Comparison of ENCODE assay signal across 15 mouse cellular contexts in the genomic region with DNA sequence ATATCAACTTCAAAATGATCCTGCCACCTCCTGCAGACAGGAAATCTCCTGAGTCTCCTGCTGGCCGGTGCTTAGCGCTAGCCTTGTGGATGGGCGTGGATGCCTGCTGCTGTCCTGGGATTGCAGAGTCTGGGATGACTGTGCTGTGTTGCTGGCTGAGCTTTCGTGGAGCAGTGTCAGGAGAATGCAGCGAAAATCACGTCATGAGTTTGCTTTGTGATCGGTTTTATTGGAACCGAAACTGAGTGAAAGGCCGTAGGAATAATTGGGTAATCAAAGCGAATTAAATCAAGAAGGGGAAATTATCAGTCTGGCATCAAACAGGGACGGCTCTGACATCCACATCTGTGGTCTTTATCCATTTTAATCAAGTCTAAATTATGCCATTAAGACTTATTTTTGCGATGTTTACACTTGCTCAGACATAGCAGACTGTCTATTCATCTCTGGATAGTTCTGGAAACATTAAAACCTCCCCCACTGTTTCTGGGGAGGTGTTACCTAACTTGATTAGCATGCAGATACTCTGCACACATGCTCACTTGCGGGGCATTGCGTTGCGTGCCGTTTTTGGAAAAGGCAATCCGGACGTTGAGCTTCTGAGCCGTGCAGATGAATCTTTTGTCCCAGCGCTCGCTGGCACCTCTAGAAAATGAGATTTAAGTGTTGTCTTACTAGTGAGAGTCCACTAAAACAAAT.
A peak's percentile ranks its signal among the peaks of the same experiment; 100 is the strongest.
DNase-seq lines count a peak whose midpoint lies in the region; ATAC-seq and TF ChIP-seq lines count a peak whose summit lies in the region.
"Had no signal": no experiment of that assay in that cellular context is flagged by ENCODE, and none has a peak within 500 bp of the region (broad histone marks: within the 10 kb centered on the region; RNA-seq: fewer than 3 reads in every experiment).

No protein-coding gene starts in this region.

- H3K27me3 ChIP-seq in embryonic facial prominence, embryonic 13.5 days, result no peaks in the 10 kb centered on the region
- H3K27me3 ChIP-seq in embryonic facial prominence, embryonic 10.5 days (replicated peaks; ENCODE audit: low read depth, poor library complexity, severe bottlenecking), result no peaks in the 10 kb centered on the region
- H3K27me3 ChIP-seq in midbrain, embryonic 13.5 days, result no peaks in the 10 kb centered on the region
- H3K27me3 ChIP-seq: liver, embryonic 12.5 days had no signal

- H3K4me3 ChIP-seq in embryonic facial prominence, embryonic 13.5 days, result no peak overlapping the region
- no peak overlapping the region for H3K4me3 ChIP-seq in embryonic facial prominence, embryonic 10.5 days
- peak overlapping the region; percentile 48 for H3K4me3 ChIP-seq in layer of hippocampus, adult 2 months
- no peak overlapping the region for H3K4me3 ChIP-seq in midbrain, embryonic 13.5 days (replicated peaks)
- H3K4me3 ChIP-seq: liver, embryonic 12.5 days; myocyte had no signal

- H3K9ac ChIP-seq in embryonic facial prominence, embryonic 13.5 days, result no peak overlapping the region
- H3K9ac ChIP-seq in midbrain, embryonic 13.5 days (replicated peaks), result no peak overlapping the region
- H3K9ac ChIP-seq: liver, embryonic 12.5 days had no signal

- no peak for ATAC-seq in embryonic facial prominence, embryonic 13.5 days (ENCODE audit: insufficient number of reproducible peaks, insufficient read depth, low FRiP score, low TSS enrichment, low read depth)
- peak; percentile 58; the same call in 1 of the 2 replicates for ATAC-seq in midbrain, embryonic 13.5 days
- no peak for ATAC-seq in inflammation-experienced regulatory T-cells, adult 6 months
- ATAC-seq: liver, embryonic 12.5 days had no signal

- no peak for TF ChIP-seq CTCF in layer of hippocampus, adult 2 months (conservative IDR thresholded peaks at IDR 0.05)

- H3K4me2 ChIP-seq in embryonic facial prominence, embryonic 13.5 days, result peak overlapping the region; percentile 5; the same call in 1 of the 2 replicates
- 0 out of 2 replicates have a peak overlapping the region, but pooled peaks have one; percentile 6 for H3K4me2 ChIP-seq in midbrain, embryonic 13.5 days (replicated peaks)
- H3K4me2 ChIP-seq: liver, embryonic 12.5 days had no signal

- WGBS in embryonic facial prominence, embryonic 13.5 days, result 64% methylated on average over 21 of the region's 21 CpGs
- 75% methylated on average over 21 of the region's 21 CpGs for WGBS in embryonic facial prominence, embryonic 10.5 days
- 55% methylated on average over 21 of the region's 21 CpGs for WGBS in midbrain, embryonic 13.5 days

- H3K9me3 ChIP-seq in embryonic facial prominence, embryonic 13.5 days, result no peaks in the 10 kb centered on the region
- no peaks in the 10 kb centered on the region for H3K9me3 ChIP-seq in embryonic facial prominence, embryonic 10.5 days
- H3K9me3 ChIP-seq in midbrain, embryonic 13.5 days, result no peaks in the 10 kb centered on the region
- H3K9me3 ChIP-seq: liver, embryonic 12.5 days had no signal

- H3K4me1 ChIP-seq in embryonic facial prominence, embryonic 13.5 days, result peaks cover 4% of the 10 kb centered on the region; the same call in 1 of the 2 replicates
- H3K4me1 ChIP-seq in embryonic facial prominence, embryonic 10.5 days, result peaks cover 6% of the 10 kb centered on the region
- peaks cover 25% of the 10 kb centered on the region for H3K4me1 ChIP-seq in midbrain, embryonic 13.5 days (replicated peaks)

- intact Hi-C loops in heart, postnatal 14 days (cut with DNase I), result no loop called here

- no peak overlapping the region for H3K27ac ChIP-seq in embryonic facial prominence, embryonic 13.5 days
- H3K27ac ChIP-seq in embryonic facial prominence, embryonic 10.5 days (replicated peaks), result no peak overlapping the region
- peak overlapping the region; percentile 66 for H3K27ac ChIP-seq in layer of hippocampus, adult 2 months
- peak overlapping the region; percentile 51 for H3K27ac ChIP-seq in midbrain, embryonic 13.5 days
- H3K27ac ChIP-seq: liver, embryonic 12.5 days had no signal

- H3K36me3 ChIP-seq in embryonic facial prominence, embryonic 13.5 days, result no peaks in the 10 kb centered on the region
- H3K36me3 ChIP-seq in embryonic facial prominence, embryonic 10.5 days (replicated peaks), result no peaks in the 10 kb centered on the region
- no peaks in the 10 kb centered on the region for H3K36me3 ChIP-seq in midbrain, embryonic 13.5 days
- H3K36me3 ChIP-seq: liver, embryonic 12.5 days had no signal

- DNase-seq in embryonic facial prominence, embryonic 10.5 days (ENCODE audit: low spot score), result no peak
- peak; percentile 28 to 46 for DNase-seq in layer of hippocampus, adult 2 months (ENCODE audit: low spot score in 2 of 2)
- no peak for DNase-seq in layer of hippocampus, postnatal 25 days (ENCODE audit: extremely low spot score in 1 of 2, low spot score in 1 of 2)
- peak; percentile 75 for DNase-seq in MN1 (ENCODE audit: low spot score)
- no peak for DNase-seq in heart, postnatal 14 days
- DNase-seq: adrenal gland, postnatal 36 days; cerebellum, adult 11-12 months; heart, adult 18-20 months; layer of hippocampus, postnatal 36 days; lung, postnatal 4 days had no signal

Comparison
In these comparisons a context has a peak if more than half of its experiments do, and no peak if none do; other contexts are left out.
1. DNase-seq: peak in layer of hippocampus, adult 2 months (2 of 2) and MN1 (single experiment); none in embryonic facial prominence, embryonic 10.5 days (single experiment), layer of hippocampus, postnatal 25 days (0 of 2) and heart, postnatal 14 days (0 of 2).
2. H3K27ac ChIP-seq: peak in layer of hippocampus, adult 2 months (single experiment) and midbrain, embryonic 13.5 days (single experiment); none in embryonic facial prominence, embryonic 13.5 days (single experiment) and embryonic facial prominence, embryonic 10.5 days (single experiment).